Mouse (Mus musculus) thymus, adult 2 months (tissue): ENCODE results near the gene Shpk.

Experiments used
- CTCF ChIP-seq: fragments of 200-500 bp; IDR thresholded peaks from 2 replicates; pipeline ENCODE4 v1.5.1; 2012; ENCODE audit warnings: mild to moderate bottlenecking, control low read depth, low read length, moderate library complexity, borderline replicate concordance; ENCODE audit not compliant: control insufficient read depth, poor library complexity, insufficient read depth; ENCODE audit errors: extremely low read depth
- POLR2A ChIP-seq: fragments of 200-500 bp; IDR thresholded peaks from 2 replicates; pipeline ENCODE4 v1.6.1; 2012; ENCODE audit warnings: mild to moderate bottlenecking, low read length, control low read depth, moderate library complexity; ENCODE audit not compliant: control insufficient read depth, poor library complexity, insufficient read depth; ENCODE audit errors: extremely low read depth

- TF ChIP-seq CTCF: no peak
- TF ChIP-seq POLR2A: no peak
Measured at GRCm38 (mm10) chr11:73198190-73198589, 1.1 kb upstream of the Shpk start.
